Mouse (Mus musculus): Measurements from ENCODE around the gene Phf19.

- TF ChIP-seq POLR2A (IDR thresholded peaks at IDR 0.05; ENCODE audit: control insufficient read depth, low read depth, low read length), result no peak
- no peak for TF ChIP-seq CTCF (IDR thresholded peaks at IDR 0.05; ENCODE audit: control insufficient read depth, insufficient read depth, insufficient replicate concordance, low read depth, low read length)
Measured at GRCm38 (mm10) chr2:34880054-34880453, 33.8 kb downstream of the Phf19 start.
